Mouse (Mus musculus) forebrain, embryonic 11.5 days (tissue): ENCODE data around the gene Rasgrp3. TPM values are rescaled to one million over a fixed set of nuclear protein-coding genes. Genes with fewer than 3 reads are reported as not detected.

Experiments used
- ATAC-seq: fragments of 200-750 bp; cut with Nextera tagmentation; replicated peaks from 2 replicates; pipeline ENCODE4 v1.8.0; 2017; ENCODE audit warnings: moderate TSS enrichment; ENCODE audit not compliant: low FRiP score
- DNase-seq: peaks from one replicate; pipeline ENCODE4 v3.0.0-alpha.2; 2017; ENCODE audit warnings: low spot score
- H3K27ac ChIP-seq: fragments of 300-500 bp; sonication (generic); 2 replicates; pipeline ENCODE4 v1.5.1; 2014; ENCODE audit warnings: low read depth, low read length
- H3K27me3 ChIP-seq: fragments of 300-500 bp; sonication (generic); 2 replicates; pipeline ENCODE4 v1.6.1; 2014; ENCODE audit warnings: mild to moderate bottlenecking, low read length, mixed read lengths; ENCODE audit not compliant: control insufficient read depth, insufficient read depth
- H3K36me3 ChIP-seq: fragments of 300-500 bp; sonication (generic); 2 replicates; pipeline ENCODE4 v1.6.1; 2014; ENCODE audit warnings: mild to moderate bottlenecking, low read length, moderate library complexity, mixed read lengths; ENCODE audit not compliant: control insufficient read depth, insufficient read depth
- H3K4me1 ChIP-seq: fragments of 300-500 bp; sonication (generic); replicated peaks from 2 replicates; pipeline ENCODE4 v1.6.1; 2014; ENCODE audit warnings: low read length, mixed read lengths; ENCODE audit not compliant: control insufficient read depth, insufficient read depth
- H3K4me2 ChIP-seq: fragments of 300-500 bp; sonication (generic); 2 replicates; pipeline ENCODE4 v1.6.1; 2014; ENCODE audit warnings: low read depth, mild to moderate bottlenecking, low read length, moderate library complexity, mixed read lengths; ENCODE audit not compliant: severe bottlenecking
- H3K4me3 ChIP-seq: fragments of 300-500 bp; sonication (generic); 2 replicates; pipeline ENCODE4 v1.5.1; 2014; ENCODE audit warnings: low read depth, low read length
- H3K9ac ChIP-seq: fragments of 300-500 bp; sonication (generic); 2 replicates; pipeline ENCODE4 v1.6.1; 2014; ENCODE audit warnings: low read length
- H3K9me3 ChIP-seq: fragments of 300-500 bp; sonication (generic); 2 replicates; pipeline ENCODE4 v1.6.1; 2016; ENCODE audit warnings: low read length, mixed read lengths; ENCODE audit not compliant: control insufficient read depth
- WGBS: fragments of 180-500 bp; shearing (Covaris S2); extraction: QIAGEN DNeasy Blood & Tissue Kit; methylation state at CpG from one replicate; pipeline ENCODE4 v1.1.7; 2014; 5-methylcytosine and 5-hydroxymethylcytosine counted together
- polyA plus RNA-seq: library from polyadenylated mRNA; unstranded; fragments of >200 nt; fragmentation: Nextera tagmentation; extraction: Ambion mirVana; gene quantifications from 2 replicates; pipeline ENCODE4 v1.2.1, GENCODE M21; 2014

Rasgrp3 gene
- polyA plus RNA-seq, 1 experiment from 2014 or later, result 9.6 TPM

GRCm38 (mm10) chr17:75498241-75498651 lies 62.5 kb downstream of the Rasgrp3 start:
- DNase-seq (no peak), ATAC-seq (no peak)
- no peaks in the 10 kb centered on the region for H3K9me3 ChIP-seq
- no peaks in the 10 kb centered on the region for H3K27me3 ChIP-seq
- H3K27ac ChIP-seq, result no peak overlapping the region
- WGBS, result 89% methylated on average over 6 of the region's 6 CpGs
- no peaks in the 10 kb centered on the region for H3K4me1 ChIP-seq
- no peaks in the 10 kb centered on the region for H3K36me3 ChIP-seq
- H3K9ac ChIP-seq, result no peak overlapping the region
- no peak overlapping the region for H3K4me3 ChIP-seq
- no peak overlapping the region for H3K4me2 ChIP-seq

DNA sequence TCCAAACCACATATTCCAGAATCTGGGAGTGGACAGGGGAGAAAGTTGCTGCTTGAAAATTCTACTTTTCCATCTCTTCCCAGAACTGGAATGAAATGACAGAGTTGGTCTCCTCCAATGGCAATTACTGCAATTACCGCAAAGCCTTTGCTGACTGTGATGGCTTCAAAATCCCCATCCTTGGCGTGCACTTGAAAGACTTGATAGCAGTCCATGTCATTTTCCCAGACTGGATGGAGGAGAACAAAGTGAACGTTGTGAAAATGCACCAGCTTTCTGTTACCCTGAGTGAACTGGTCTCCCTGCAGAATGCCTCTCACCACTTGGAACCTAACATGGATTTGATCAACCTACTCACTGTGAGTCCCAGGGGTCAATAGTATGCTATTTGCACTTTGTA lies 67.3 kb downstream of the Rasgrp3 start:
- Histone ChIP-seq H3K36me3 (no peaks in the 10 kb centered on the region), H3K9ac (no peak overlapping the region), H3K4me3 (no peak overlapping the region), H3K4me1 (no peaks in the 10 kb centered on the region), H3K27ac (no peak overlapping the region), H3K9me3 (no peaks in the 10 kb centered on the region), H3K27me3 (no peaks in the 10 kb centered on the region), H3K4me2 (no peak overlapping the region)
- 91% methylated on average over 3 of the region's 3 CpGs for WGBS
- ATAC-seq, result no peak
- no peak for DNase-seq

- H3K27ac ChIP-seq, result no peak overlapping the region
- H3K4me1 ChIP-seq, result no peaks in the 10 kb centered on the region
- H3K9me3 ChIP-seq, result no peaks in the 10 kb centered on the region
- no peak overlapping the region for H3K9ac ChIP-seq
- 91% methylated on average over 5 of the region's 5 CpGs for WGBS
- no peaks in the 10 kb centered on the region for H3K36me3 ChIP-seq
- DNase-seq (no peak), ATAC-seq (no peak)
- H3K4me3 ChIP-seq, result no peak overlapping the region
- H3K27me3 ChIP-seq, result no peaks in the 10 kb centered on the region
- H3K4me2 ChIP-seq, result no peak overlapping the region
Measured at GRCm38 (mm10) chr17:75505053-75505452, 69.4 kb downstream of the Rasgrp3 start.

DNA sequence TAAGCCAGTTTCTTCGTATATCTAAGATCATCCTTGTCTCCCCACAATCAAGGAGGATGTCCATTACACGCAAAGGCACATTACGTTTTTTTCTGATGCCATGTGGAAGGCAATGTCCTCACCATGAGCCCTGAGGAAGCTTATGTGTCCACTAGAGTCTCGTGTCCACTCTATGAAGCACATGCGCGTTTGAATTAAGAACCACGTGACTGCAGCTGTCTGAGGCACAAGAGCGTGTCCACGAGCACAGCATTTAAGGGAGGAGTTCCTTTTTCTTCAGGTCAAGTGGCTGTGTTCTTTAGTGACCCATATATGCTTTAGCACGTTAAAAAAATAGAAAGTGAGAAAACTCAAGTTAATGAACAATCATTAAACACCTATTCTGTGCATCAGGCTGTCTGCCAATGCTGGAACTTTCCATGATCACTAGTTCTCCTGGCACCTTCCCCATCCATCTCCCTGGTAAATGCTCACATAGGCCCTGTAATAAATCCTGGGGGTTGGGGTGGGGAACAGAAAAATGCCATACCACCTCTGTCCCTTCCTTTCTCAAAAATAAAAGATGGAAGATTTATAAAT lies 70.5 kb downstream of the Rasgrp3 start:
- no peaks in the 10 kb centered on the region for H3K4me1 ChIP-seq

GRCm38 (mm10) chr17:75506708-75507641 lies 71.3 kb downstream of the Rasgrp3 start:
- ATAC-seq (no peak), DNase-seq (no peak)

More for the DNA sequence above, 70.5 kb downstream of the Rasgrp3 start:
- Histone ChIP-seq H3K27ac (no peak overlapping the region), H3K9ac (no peak overlapping the region), H3K4me3 (no peak overlapping the region), H3K9me3 (no peaks in the 10 kb centered on the region), H3K4me2 (no peak overlapping the region), H3K36me3 (no peaks in the 10 kb centered on the region), H3K27me3 (no peaks in the 10 kb centered on the region)
- 90% methylated on average over 10 of the region's 10 CpGs for WGBS
- ATAC-seq, result no peak
- DNase-seq, result no peak

GRCm38 (mm10) chr17:75509257-75509656 lies 73.6 kb downstream of the Rasgrp3 start:
- Histone ChIP-seq H3K4me3 (no peak overlapping the region), H3K27ac (no peak overlapping the region), H3K4me1 (no peaks in the 10 kb centered on the region), H3K27me3 (no peaks in the 10 kb centered on the region), H3K9me3 (no peaks in the 10 kb centered on the region), H3K36me3 (no peaks in the 10 kb centered on the region), H3K4me2 (no peak overlapping the region), H3K9ac (no peak overlapping the region)
- 87% methylated on average over 5 of the region's 5 CpGs for WGBS
- ATAC-seq (no peak), DNase-seq (no peak)

More at GRCm38 (mm10) chr17:75506708-75507641, 71.3 kb downstream of the Rasgrp3 start:
- Histone ChIP-seq H3K9ac (no peak overlapping the region), H3K27ac (no peak overlapping the region), H3K4me1 (no peaks in the 10 kb centered on the region), H3K9me3 (no peaks in the 10 kb centered on the region), H3K4me3 (no peak overlapping the region), H3K36me3 (no peaks in the 10 kb centered on the region), H3K4me2 (no peak overlapping the region), H3K27me3 (no peaks in the 10 kb centered on the region)
- 88% methylated on average over 10 of the region's 10 CpGs for WGBS

DNA sequence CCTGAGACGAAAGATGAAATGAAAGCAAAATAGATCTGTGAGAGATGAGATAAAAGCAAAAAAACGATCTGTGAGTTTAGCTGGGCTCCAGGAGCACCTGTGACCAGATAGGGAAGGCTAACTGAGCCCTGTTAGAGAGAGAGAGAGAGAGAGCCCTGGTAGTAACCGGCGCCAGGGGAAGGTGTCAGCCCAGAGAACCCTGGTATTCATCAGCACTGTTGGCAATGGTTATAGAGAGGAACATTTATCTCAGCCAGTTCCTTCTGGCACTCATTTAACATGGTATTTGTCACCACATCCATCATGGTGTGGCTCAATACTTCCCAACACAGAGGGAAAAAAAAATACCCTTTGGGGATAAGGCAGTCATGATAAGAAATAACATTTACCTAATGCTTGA lies 80.9 kb downstream of the Rasgrp3 start:
- 82% methylated on average over 4 of the region's 4 CpGs for WGBS
- Histone ChIP-seq H3K27ac (no peak overlapping the region), H3K9me3 (no peaks in the 10 kb centered on the region), H3K36me3 (no peaks in the 10 kb centered on the region), H3K4me1 (0 out of 2 replicates have a peak, but pooled peaks cover 2% of the 10 kb centered on the region), H3K4me3 (no peak overlapping the region), H3K4me2 (no peak overlapping the region), H3K9ac (no peak overlapping the region), H3K27me3 (no peaks in the 10 kb centered on the region)
- ATAC-seq, result no peak
- no peak for DNase-seq

- H3K4me3 ChIP-seq, result no peak overlapping the region
- H3K36me3 ChIP-seq, result no peaks in the 10 kb centered on the region
- no peak overlapping the region for H3K4me2 ChIP-seq
- H3K4me1 ChIP-seq, result 0 out of 2 replicates have a peak, but pooled peaks cover 4% of the 10 kb centered on the region
- no peak overlapping the region for H3K27ac ChIP-seq
- no peak overlapping the region for H3K9ac ChIP-seq
- H3K9me3 ChIP-seq, result no peaks in the 10 kb centered on the region
- DNase-seq (no peak), ATAC-seq (no peak)
- H3K27me3 ChIP-seq, result no peaks in the 10 kb centered on the region
- 63% methylated on average over 8 of the region's 8 CpGs for WGBS
Measured at GRCm38 (mm10) chr17:75518181-75518901, 82.6 kb downstream of the Rasgrp3 start.
